Mouse (Mus musculus): Measurements from ENCODE around the gene Exog. TPM values are rescaled to one million over a fixed set of nuclear protein-coding genes. Genes with fewer than 3 reads are reported as not detected.

Gene Exog
- polyA plus RNA-seq, 2 experiments from 2014 or later, result 8.6 to 10.5 TPM

- ATAC-seq, result no peak
Observed at GRCm38 (mm10) chr9:119510902-119511301, 66.2 kb downstream of the Exog start.

GRCm38 (mm10) chr9:119512993-119513392 lies 68.2 kb downstream of the Exog start:
- no peak for ATAC-seq

DNA sequence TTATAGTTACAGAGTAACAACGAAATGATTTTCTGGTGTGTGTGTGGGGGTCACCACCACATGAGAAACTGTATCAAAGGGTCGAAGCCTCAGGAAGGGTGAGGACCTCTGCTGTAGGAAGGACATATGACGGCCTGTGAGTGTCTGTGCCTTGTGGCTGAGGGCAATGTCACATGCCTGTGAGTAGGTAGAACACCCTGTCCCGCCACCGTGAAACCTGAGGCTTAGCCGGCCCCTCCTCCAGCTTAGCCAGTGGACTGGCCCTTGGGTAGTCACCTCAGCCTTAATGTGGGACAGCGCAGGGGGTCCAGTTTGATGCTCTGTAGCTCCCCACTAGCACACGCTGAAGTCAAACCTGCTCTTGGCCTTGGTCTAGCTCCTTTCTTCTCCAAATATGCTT lies 69.1 kb downstream of the Exog start:
- no peak for ATAC-seq

DNA sequence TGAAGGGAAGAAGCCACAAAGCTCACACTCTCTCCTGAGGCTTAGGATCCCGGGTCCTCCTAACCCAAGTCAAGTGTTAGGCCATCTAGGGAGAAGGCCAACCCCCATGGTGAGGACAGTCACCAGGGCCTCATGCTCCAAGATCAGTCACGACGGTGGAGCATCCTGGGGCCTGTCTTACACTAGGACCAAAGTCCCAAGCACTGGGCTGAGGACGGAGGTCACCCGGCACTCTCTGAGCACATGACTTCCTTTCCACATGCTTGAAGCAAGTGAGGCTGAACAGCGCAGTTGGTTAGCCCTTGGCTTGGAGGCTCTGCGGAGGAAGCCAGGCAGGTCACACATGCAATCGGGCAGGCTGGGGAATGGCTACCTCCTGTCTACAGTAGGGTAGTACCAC lies 70.2 kb downstream of the Exog start:
- no peak for ATAC-seq

Other genes starting within 250 kb of the Exog start
- gene Slc22a13, start 235.8 kb upstream of the Exog start, polyA plus RNA-seq (2017; shearing (Covaris generic)), result not detected
- gene Oxsr1, start 122.5 kb upstream of the Exog start, polyA plus RNA-seq (2017; shearing (Covaris generic)), result 1 to 10 TPM; 7.0 to 7.2 TPM
- 10 to 100 TPM; 34.5 to 53.6 TPM for gene Acaa1a, start 105.3 kb upstream of the Exog start, polyA plus RNA-seq (2017; shearing (Covaris generic))
- 10 to 100 TPM; 75.2 to 83.3 TPM for gene Myd88, start 103.5 kb upstream of the Exog start, polyA plus RNA-seq (2017; shearing (Covaris generic))
- gene Xylb, start 87.6 kb upstream of the Exog start, polyA plus RNA-seq (2017; shearing (Covaris generic)), result under 1 TPM; 0.36 TPM
- not detected for gene Slc22a14, start 79.4 kb upstream of the Exog start, polyA plus RNA-seq (2017; shearing (Covaris generic))
- not detected for gene Acvr2b, start 42.8 kb upstream of the Exog start, polyA plus RNA-seq (2017; shearing (Covaris generic))
- under 1 TPM in 1 of 2 experiments, not detected in 1; 0.04 TPM for gene Scn5a, start 134.1 kb downstream of the Exog start, polyA plus RNA-seq (2017; shearing (Covaris generic))

All from activated CD4-positive, CD25-positive, alpha-beta regulatory T cell, adult 4 months (primary cell).